Mouse (Mus musculus) heart, embryonic 14.5 days (tissue): Measurements from ENCODE around the gene Tmem8. TPM values are rescaled to one million over a fixed set of nuclear protein-coding genes. Genes with fewer than 3 reads are reported as not detected.
"Not testable (repeated sequence)": the region's sequence is repeated elsewhere in the genome, so short reads cannot be mapped to it uniquely, and the experiment has no call there.

Experiments used
- ATAC-seq: fragments of 200-750 bp; cut with Nextera tagmentation; 2 replicates; pipeline ENCODE4 v1.8.0; 2017; ENCODE audit warnings: low read depth, moderate TSS enrichment; ENCODE audit not compliant: insufficient number of reproducible peaks, insufficient read depth, low FRiP score
- H3K27ac ChIP-seq, 2 experiments: fragments of 200-500 bp in 1 of 2; fragments of 300-500 bp in 1 of 2; sonication (generic) in 1 of 2; replicated peaks in 1 of 2; 2 replicates each; pipeline ENCODE4 v1.5.1; 2012 to 2014; ENCODE audit warnings: low read depth in 2 of 2, low read length in 2 of 2, control low read depth in 1 of 2, mild to moderate bottlenecking in 1 of 2, mixed read lengths in 1 of 2; ENCODE audit not compliant: control insufficient read depth in 1 of 2, insufficient read depth in 1 of 2
- H3K27me3 ChIP-seq: fragments of 300-500 bp; sonication (generic); 2 replicates; pipeline ENCODE4 v1.6.1; 2014; ENCODE audit warnings: mild to moderate bottlenecking, low read length, control low read depth; ENCODE audit not compliant: control insufficient read depth, insufficient read depth
- H3K36me3 ChIP-seq: fragments of 300-500 bp; sonication (generic); 2 replicates; pipeline ENCODE4 v1.6.1; 2014; ENCODE audit warnings: mild to moderate bottlenecking, control low read depth, low read length, mixed read lengths; ENCODE audit not compliant: control insufficient read depth, insufficient read depth
- H3K4me1 ChIP-seq, 2 experiments: fragments of 200-500 bp in 1 of 2; fragments of 300-500 bp in 1 of 2; sonication (generic) in 1 of 2; 2 replicates each; pipeline ENCODE4 v1.6.1; 2012 to 2014; ENCODE audit warnings: low read length in 2 of 2, control low read depth in 1 of 2, mixed read lengths in 1 of 2; ENCODE audit not compliant: control insufficient read depth in 2 of 2, insufficient read depth in 2 of 2
- H3K4me2 ChIP-seq: fragments of 300-500 bp; sonication (generic); 2 replicates; pipeline ENCODE4 v1.6.1; 2014; ENCODE audit warnings: mild to moderate bottlenecking, low read length
- H3K4me3 ChIP-seq, 2 experiments: fragments of 200-500 bp in 1 of 2; fragments of 300-500 bp in 1 of 2; sonication (generic) in 1 of 2; 2 replicates each; pipeline ENCODE4 v1.5.1; 2012 to 2014; ENCODE audit warnings: low read length in 2 of 2, mild to moderate bottlenecking in 2 of 2, control low read depth in 1 of 2, low read depth in 1 of 2, moderate library complexity in 1 of 2; ENCODE audit not compliant: control insufficient read depth in 1 of 2, insufficient read depth in 1 of 2
- H3K9ac ChIP-seq: fragments of 300-500 bp; sonication (generic); 2 replicates; pipeline ENCODE4 v1.6.1; 2014; ENCODE audit warnings: mild to moderate bottlenecking, low read length
- H3K9me3 ChIP-seq: fragments of 300-500 bp; sonication (generic); 2 replicates; pipeline ENCODE4 v1.6.1; 2016; ENCODE audit warnings: low read length, control low read depth; ENCODE audit not compliant: control insufficient read depth
- WGBS: fragments of 180-500 bp; shearing (Covaris S2); extraction: QIAGEN DNeasy Blood & Tissue Kit; methylation state at CpG from one replicate; pipeline ENCODE4 v1.1.7; 2014; 5-methylcytosine and 5-hydroxymethylcytosine counted together
- polyA plus RNA-seq: library from polyadenylated mRNA; unstranded; fragments of >200 nt; fragmentation: Nextera tagmentation; extraction: Ambion mirVana; gene quantifications from 2 replicates; pipeline ENCODE4 v1.2.1, GENCODE M21; 2014

Gene Tmem8
- polyA plus RNA-seq, 1 experiment from 2014 or later: 0.58 TPM

- no peaks in the 10 kb centered on the region for H3K4me1 ChIP-seq
- H3K4me3 ChIP-seq: no peak overlapping the region
- no peaks in the 10 kb centered on the region for H3K9me3 ChIP-seq
- no peaks in the 10 kb centered on the region for H3K27me3 ChIP-seq
- ATAC-seq: no peak
- H3K36me3 ChIP-seq: no peaks in the 10 kb centered on the region
- H3K4me2 ChIP-seq: no peak overlapping the region
- 89% methylated on average over 7 of the region's 7 CpGs for WGBS
- H3K9ac ChIP-seq: no peak overlapping the region
- H3K27ac ChIP-seq: no peak overlapping the region
Measured at GRCm38 (mm10) chr17:26098461-26098860, 14.6 kb upstream of the Tmem8 start.

DNA sequence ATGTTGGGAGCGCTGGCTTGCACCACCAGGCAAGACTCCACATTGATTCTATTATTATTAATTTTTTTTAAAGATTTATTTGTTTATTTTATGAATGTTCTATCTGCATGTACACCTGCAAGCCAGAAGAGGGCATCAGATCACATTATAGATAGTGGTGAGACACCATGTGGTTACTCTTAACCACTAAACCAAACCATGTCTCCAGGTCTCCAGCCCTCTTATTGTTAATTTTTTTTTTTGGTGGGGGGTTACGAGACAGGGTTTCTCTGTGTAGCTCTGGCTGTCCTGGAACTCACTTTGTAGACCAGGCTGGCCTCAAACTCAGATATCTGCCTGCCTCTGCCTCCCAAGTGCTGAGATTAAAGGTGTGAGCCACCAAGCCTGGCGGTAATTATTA is 13.8 kb upstream of the Tmem8 start:
- not testable (repeated sequence) for H3K9ac ChIP-seq, H3K9me3 ChIP-seq, H3K36me3 ChIP-seq, ATAC-seq, H3K4me2 ChIP-seq, H3K27ac ChIP-seq, H3K4me3 ChIP-seq, H3K4me1 ChIP-seq, H3K27me3 ChIP-seq
- WGBS: 74% methylated on average over 3 of the region's 3 CpGs

DNA sequence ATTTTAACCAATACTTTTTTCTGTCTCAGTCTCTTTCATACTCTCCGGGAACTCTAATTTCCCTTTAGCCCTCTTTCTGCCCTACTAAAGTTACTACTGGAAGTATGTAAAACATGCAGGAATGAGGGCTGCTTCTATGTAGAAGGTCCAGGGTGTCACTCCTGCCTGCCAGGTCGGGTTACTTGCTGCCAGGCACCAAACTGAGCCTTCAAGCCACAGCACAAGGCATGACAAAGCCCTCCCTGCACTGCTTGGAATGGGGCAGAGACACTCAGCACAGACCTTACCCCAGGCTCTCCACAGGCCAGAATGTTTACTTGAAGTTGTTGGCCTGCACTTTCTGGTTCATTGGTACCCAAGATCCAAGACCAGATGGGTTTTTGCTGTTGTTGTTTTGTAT is 12.9 kb upstream of the Tmem8 start:
- no peaks in the 10 kb centered on the region for H3K4me1 ChIP-seq
- H3K4me2 ChIP-seq: no peak overlapping the region
- no peak overlapping the region for H3K4me3 ChIP-seq
- no peaks in the 10 kb centered on the region for H3K27me3 ChIP-seq
- no peak overlapping the region for H3K9ac ChIP-seq
- 40% methylated on average over 2 of the region's 2 CpGs for WGBS
- H3K36me3 ChIP-seq: no peaks in the 10 kb centered on the region
- no peaks in the 10 kb centered on the region for H3K9me3 ChIP-seq
- ATAC-seq: no peak
- H3K27ac ChIP-seq: no peak overlapping the region

DNA sequence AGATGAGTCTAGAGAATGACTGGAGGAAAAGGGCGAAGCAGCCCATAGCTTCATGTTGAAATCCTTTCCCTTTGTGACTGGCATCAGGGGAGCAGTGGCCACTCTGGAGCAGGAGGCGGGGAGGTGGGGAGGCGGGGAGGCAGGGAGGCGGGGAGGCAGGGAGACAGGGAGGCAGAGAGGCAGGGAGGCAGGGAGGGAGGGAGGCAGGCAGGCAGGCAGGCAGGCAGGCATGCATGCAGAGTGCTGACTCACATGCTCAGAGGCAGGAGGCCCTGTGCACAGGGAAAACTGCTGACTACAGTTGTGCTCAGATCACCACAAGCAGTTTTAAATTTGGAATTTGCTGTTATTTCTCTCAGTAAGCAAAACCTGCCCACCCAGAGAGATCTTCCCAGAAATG is 11.6 kb upstream of the Tmem8 start:
- H3K4me2 ChIP-seq: no peak overlapping the region
- no peak overlapping the region for H3K27ac ChIP-seq
- H3K36me3 ChIP-seq: no peaks in the 10 kb centered on the region
- H3K4me3 ChIP-seq: no peak overlapping the region
- no peaks in the 10 kb centered on the region for H3K4me1 ChIP-seq
- no peak for ATAC-seq
- H3K9me3 ChIP-seq: no peaks in the 10 kb centered on the region
- 45% methylated on average over 3 of the region's 4 CpGs for WGBS
- H3K27me3 ChIP-seq: no peaks in the 10 kb centered on the region
- H3K9ac ChIP-seq: no peak overlapping the region

- no peak overlapping the region for H3K4me2 ChIP-seq
- H3K4me3 ChIP-seq: no peak overlapping the region
- no peak overlapping the region for H3K9ac ChIP-seq
- no peak for ATAC-seq
- 44% methylated on average over 3 of the region's 4 CpGs for WGBS
- no peaks in the 10 kb centered on the region for H3K4me1 ChIP-seq
- peaks cover 12% of the 10 kb centered on the region for H3K27me3 ChIP-seq
- no peaks in the 10 kb centered on the region for H3K36me3 ChIP-seq
- no peak overlapping the region for H3K27ac ChIP-seq
- H3K9me3 ChIP-seq: no peaks in the 10 kb centered on the region
Measured at GRCm38 (mm10) chr17:26105619-26106018, 7.5 kb upstream of the Tmem8 start.

- Histone ChIP-seq H3K27me3 (peaks cover 57% of the 10 kb centered on the region), H3K9ac (no peak overlapping the region), H3K4me3 (no peak overlapping the region), H3K27ac (no peak overlapping the region), H3K4me1 (peaks cover 4 to 7% of the 10 kb centered on the region in 2 experiments; a peak in 2 of 4 replicates), H3K4me2 (no peak overlapping the region), H3K9me3 (no peaks in the 10 kb centered on the region), H3K36me3 (no peaks in the 10 kb centered on the region)
- WGBS: 34% methylated on average over 4 of the region's 4 CpGs
- ATAC-seq: no peak
Measured at GRCm38 (mm10) chr17:26110156-26110555, 2.9 kb upstream of the Tmem8 start.

GRCm38 (mm10) chr17:26111024-26111423 is 2.1 kb upstream of the Tmem8 start:
- no peak overlapping the region for H3K9ac ChIP-seq
- WGBS: 5% methylated on average over 4 of the region's 4 CpGs
- H3K27me3 ChIP-seq: peaks cover 65% of the 10 kb centered on the region
- H3K4me2 ChIP-seq: no peak overlapping the region
- no peak for ATAC-seq
- peaks cover 4 to 7% of the 10 kb centered on the region in 2 experiments; a peak in 2 of 4 replicates for H3K4me1 ChIP-seq
- H3K36me3 ChIP-seq: no peaks in the 10 kb centered on the region
- H3K9me3 ChIP-seq: no peaks in the 10 kb centered on the region
- no peak overlapping the region for H3K27ac ChIP-seq
- H3K4me3 ChIP-seq: no peak overlapping the region

- H3K27ac ChIP-seq: no peak overlapping the region
- H3K9ac ChIP-seq: no peak overlapping the region
- 16% methylated on average over 4 of the region's 4 CpGs for WGBS
- peaks cover 72% of the 10 kb centered on the region for H3K27me3 ChIP-seq
- no peak overlapping the region for H3K4me2 ChIP-seq
- H3K4me3 ChIP-seq: no peak overlapping the region
- ATAC-seq: no peak
- H3K36me3 ChIP-seq: no peaks in the 10 kb centered on the region
- H3K9me3 ChIP-seq: no peaks in the 10 kb centered on the region
- H3K4me1 ChIP-seq: peaks cover 4 to 7% of the 10 kb centered on the region in 2 experiments; a peak in 2 of 4 replicates
Measured at GRCm38 (mm10) chr17:26111722-26112121, 1.4 kb upstream of the Tmem8 start.
